Mouse (Mus musculus) midbrain, embryonic 15.5 days (tissue): ENCODE measurements around the gene Cdk5. TPM values are rescaled to one million over a fixed set of nuclear protein-coding genes. Genes with fewer than 3 reads are reported as not detected.

Source experiments
- ATAC-seq: fragments of 200-750 bp; cut with Nextera tagmentation; replicated peaks from 2 replicates; pipeline ENCODE4 v1.8.0; 2017; ENCODE audit warnings: moderate TSS enrichment
- H3K27ac ChIP-seq: fragments of 300-500 bp; sonication (generic); 2 replicates; pipeline ENCODE4 v1.5.1; 2015; ENCODE audit warnings: mild to moderate bottlenecking, inconsistent platforms
- H3K27me3 ChIP-seq: fragments of 300-500 bp; sonication (generic); replicated peaks from 2 replicates; pipeline ENCODE4 v1.6.1; 2015; ENCODE audit warnings: inconsistent platforms
- H3K36me3 ChIP-seq: fragments of 300-500 bp; sonication (generic); replicated peaks from 2 replicates; pipeline ENCODE4 v1.6.1; 2015; ENCODE audit warnings: inconsistent platforms
- H3K4me1 ChIP-seq: fragments of 300-500 bp; sonication (generic); 2 replicates; pipeline ENCODE4 v1.6.1; 2015; ENCODE audit warnings: inconsistent platforms
- H3K4me2 ChIP-seq: fragments of 300-500 bp; sonication (generic); 2 replicates; pipeline ENCODE4 v1.6.1; 2015; ENCODE audit warnings: inconsistent platforms, mild to moderate bottlenecking, moderate library complexity
- H3K4me3 ChIP-seq: fragments of 300-500 bp; sonication (generic); 2 replicates; pipeline ENCODE4 v1.5.1; 2015; ENCODE audit warnings: mild to moderate bottlenecking, inconsistent platforms
- H3K9ac ChIP-seq: fragments of 300-500 bp; sonication (generic); 2 replicates; pipeline ENCODE4 v1.6.1; 2015; ENCODE audit warnings: mild to moderate bottlenecking, inconsistent platforms
- H3K9me3 ChIP-seq: fragments of 300-500 bp; sonication (generic); 2 replicates; pipeline ENCODE4 v1.6.1; 2016; ENCODE audit warnings: inconsistent platforms
- WGBS: fragments of 180-500 bp; shearing (Covaris S2); methylation state at CpG from one replicate; pipeline ENCODE4 v1.1.7; 2015; ENCODE audit warnings: mixed read lengths; 5-methylcytosine and 5-hydroxymethylcytosine counted together
- polyA plus RNA-seq: library from polyadenylated mRNA; unstranded; fragments of >200 nt; fragmentation: Nextera tagmentation; extraction: Ambion mirVana; gene quantifications from 2 replicates; pipeline ENCODE4 v1.2.1, GENCODE M21; 2015

Cdk5 gene
- polyA plus RNA-seq, 1 experiment from 2014 or later = 120 TPM

DNA sequence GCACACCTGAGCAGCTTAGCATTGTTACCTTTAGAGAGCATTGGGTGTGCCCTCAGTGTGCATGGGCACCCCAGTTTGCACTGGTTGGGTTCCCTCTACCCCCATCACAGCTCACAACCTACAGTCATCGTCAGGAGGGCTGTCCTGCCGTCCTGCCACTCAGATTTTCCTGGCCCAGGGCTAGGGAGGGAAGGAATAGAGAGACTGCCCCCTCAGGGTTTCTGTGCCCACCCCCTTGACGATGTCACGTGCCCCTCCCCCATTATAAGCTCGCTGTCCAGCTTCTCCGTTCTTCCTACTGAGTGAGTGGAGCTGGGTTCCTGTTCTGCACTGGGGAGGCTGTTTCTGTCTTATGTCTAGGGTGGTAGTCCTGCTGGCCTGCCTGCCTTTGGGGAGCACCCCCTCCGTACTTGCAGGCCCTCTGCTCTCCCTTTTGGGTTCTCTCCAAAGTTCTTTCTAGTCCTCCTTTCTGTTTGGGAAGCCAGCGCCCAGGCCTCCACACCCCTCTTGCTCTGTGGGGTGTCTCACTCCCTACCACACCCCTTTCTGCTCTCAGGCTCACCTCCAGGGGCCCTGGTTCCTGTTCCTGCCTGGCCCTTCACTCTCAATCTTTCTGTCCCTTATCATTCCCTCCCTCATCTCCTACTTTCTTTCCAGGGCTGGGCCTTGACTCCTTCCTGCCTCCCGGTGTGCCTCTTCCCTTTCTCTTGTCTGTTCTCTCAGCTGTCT lies 3.4 kb upstream of the Cdk5 start:
- Histone ChIP-seq H3K36me3 (peaks cover 3% of the 10 kb centered on the region; the same call in 1 of the 2 replicates), H3K27me3 (peaks cover 7% of the 10 kb centered on the region; the same call in 1 of the 2 replicates), H3K9ac (no peak overlapping the region), H3K4me2 (peak overlapping the region; percentile 91), H3K4me1 (peaks cover 59% of the 10 kb centered on the region), H3K9me3 (no peaks in the 10 kb centered on the region), H3K4me3 (peak overlapping the region; percentile 64), H3K27ac (no peak overlapping the region)
- WGBS = 8% methylated on average over 9 of the region's 9 CpGs
- no peak for ATAC-seq

DNA sequence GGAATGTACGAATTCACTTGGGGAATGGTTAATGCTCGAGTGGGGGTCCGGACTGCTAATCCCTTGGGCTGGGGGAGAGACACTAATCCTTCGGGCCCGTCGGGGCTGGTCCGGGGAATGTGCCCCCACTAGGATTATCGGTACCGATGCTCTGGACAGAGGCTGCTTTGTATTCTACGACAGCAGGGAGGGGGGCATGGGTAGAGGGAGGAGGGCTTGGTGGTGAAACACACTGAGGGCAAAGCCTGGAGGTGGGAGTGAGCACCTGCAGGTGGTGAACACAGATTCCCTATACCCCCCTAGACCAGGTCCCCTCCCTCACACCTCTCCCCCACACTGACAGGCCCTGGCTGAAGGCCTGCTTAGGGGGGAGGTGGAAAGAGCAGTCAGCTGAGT lies 2.7 kb upstream of the Cdk5 start:
- Histone ChIP-seq H3K36me3 (peaks cover 2% of the 10 kb centered on the region; the same call in 1 of the 2 replicates), H3K9ac (peak overlapping the region; percentile 43; the same call in 1 of the 2 replicates), H3K9me3 (no peaks in the 10 kb centered on the region), H3K27ac (no peak overlapping the region), H3K4me1 (peaks cover 60% of the 10 kb centered on the region), H3K4me3 (peak overlapping the region; percentile 64), H3K27me3 (peaks cover 7% of the 10 kb centered on the region; the same call in 1 of the 2 replicates), H3K4me2 (peak overlapping the region; percentile 91)
- 1% methylated on average over 10 of the region's 10 CpGs for WGBS
- no peak for ATAC-seq

DNA sequence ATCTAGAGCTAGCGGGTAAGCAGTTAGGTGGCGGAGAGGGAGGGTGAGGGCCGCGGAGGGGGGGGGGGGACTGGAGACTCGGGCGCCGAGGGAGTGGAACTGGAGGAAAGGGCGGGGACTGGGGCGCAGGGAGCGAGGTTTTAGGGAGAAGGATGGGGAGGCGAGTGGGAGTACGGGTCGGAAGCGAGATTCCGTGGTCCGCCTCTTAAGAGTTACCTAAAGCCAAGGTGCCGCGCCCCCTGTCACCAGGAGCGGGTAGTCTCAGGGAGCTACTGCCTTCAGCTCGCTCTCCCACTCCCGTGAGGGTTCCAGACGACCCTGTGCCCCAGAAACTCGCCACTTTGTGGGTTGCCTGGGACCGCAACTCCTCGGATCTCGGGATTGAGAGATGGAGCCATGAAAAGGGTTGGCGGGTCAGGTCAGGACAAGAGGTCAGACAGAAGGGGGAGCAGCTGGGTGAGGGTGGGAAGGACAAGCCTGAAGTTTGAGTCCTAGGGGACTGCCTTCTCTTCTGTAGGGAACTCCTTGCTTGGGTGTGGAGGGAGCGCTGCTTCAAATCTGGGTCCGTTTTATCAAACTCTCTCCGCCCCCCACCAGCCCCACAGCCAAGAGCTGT lies 2.2 kb upstream of the Cdk5 start:
- ATAC-seq = no peak

DNA sequence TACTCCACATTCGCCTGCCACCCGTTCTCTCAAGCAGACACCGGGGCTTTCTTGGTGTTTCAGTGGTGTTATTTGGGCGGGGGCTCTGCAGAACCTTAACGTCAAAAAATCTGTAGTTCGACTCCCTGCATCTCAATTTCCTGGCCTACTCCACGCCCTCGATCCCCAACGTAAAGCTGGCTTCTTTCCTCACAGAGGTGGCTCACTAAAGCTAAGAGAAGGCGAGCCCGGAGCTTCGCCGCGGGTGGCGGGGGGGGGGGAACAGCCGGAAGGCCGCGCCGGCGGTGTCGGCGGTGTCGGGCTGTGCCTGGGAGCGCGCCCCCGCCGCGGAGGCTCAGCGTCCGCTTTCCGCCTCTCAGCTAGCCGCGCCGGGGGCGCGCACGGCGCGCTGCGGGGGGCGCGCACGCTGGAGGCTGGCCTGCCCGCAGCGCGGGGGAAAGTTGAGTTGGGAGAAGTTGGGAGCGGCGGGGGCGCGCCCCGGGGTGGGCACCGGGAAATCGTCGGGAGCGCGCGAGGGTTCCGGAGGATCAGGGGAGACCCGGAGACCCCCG lies 1.6 kb upstream of the Cdk5 start:
- peak overlapping the region; percentile 91 for H3K4me2 ChIP-seq
- under 1% methylated on average over 57 of the region's 60 CpGs for WGBS
- peak overlapping the region; percentile 64 for H3K4me3 ChIP-seq
- peak overlapping the region; percentile 43 for H3K9ac ChIP-seq
- H3K27ac ChIP-seq = peak overlapping the region; percentile 88
- peaks cover 60% of the 10 kb centered on the region for H3K4me1 ChIP-seq
- no peaks in the 10 kb centered on the region; the same call in 1 of the 2 replicates for H3K36me3 ChIP-seq
- peaks cover 7% of the 10 kb centered on the region; the same call in 1 of the 2 replicates for H3K27me3 ChIP-seq
- H3K9me3 ChIP-seq = no peaks in the 10 kb centered on the region
- no peak for ATAC-seq

More for the DNA sequence above, 2.2 kb upstream of the Cdk5 start:
- H3K9ac ChIP-seq = peak overlapping the region; percentile 43
- under 1% methylated on average over 29 of the region's 30 CpGs for WGBS
- peak overlapping the region; percentile 64 for H3K4me3 ChIP-seq
- no peaks in the 10 kb centered on the region; the same call in 1 of the 2 replicates for H3K36me3 ChIP-seq
- no peaks in the 10 kb centered on the region for H3K9me3 ChIP-seq
- H3K4me2 ChIP-seq = peak overlapping the region; percentile 91
- 0 out of 2 replicates have a peak overlapping the region, but pooled peaks have one; percentile 34 for H3K27ac ChIP-seq
- H3K4me1 ChIP-seq = peaks cover 60% of the 10 kb centered on the region
- H3K27me3 ChIP-seq = peaks cover 7% of the 10 kb centered on the region; the same call in 1 of the 2 replicates

DNA sequence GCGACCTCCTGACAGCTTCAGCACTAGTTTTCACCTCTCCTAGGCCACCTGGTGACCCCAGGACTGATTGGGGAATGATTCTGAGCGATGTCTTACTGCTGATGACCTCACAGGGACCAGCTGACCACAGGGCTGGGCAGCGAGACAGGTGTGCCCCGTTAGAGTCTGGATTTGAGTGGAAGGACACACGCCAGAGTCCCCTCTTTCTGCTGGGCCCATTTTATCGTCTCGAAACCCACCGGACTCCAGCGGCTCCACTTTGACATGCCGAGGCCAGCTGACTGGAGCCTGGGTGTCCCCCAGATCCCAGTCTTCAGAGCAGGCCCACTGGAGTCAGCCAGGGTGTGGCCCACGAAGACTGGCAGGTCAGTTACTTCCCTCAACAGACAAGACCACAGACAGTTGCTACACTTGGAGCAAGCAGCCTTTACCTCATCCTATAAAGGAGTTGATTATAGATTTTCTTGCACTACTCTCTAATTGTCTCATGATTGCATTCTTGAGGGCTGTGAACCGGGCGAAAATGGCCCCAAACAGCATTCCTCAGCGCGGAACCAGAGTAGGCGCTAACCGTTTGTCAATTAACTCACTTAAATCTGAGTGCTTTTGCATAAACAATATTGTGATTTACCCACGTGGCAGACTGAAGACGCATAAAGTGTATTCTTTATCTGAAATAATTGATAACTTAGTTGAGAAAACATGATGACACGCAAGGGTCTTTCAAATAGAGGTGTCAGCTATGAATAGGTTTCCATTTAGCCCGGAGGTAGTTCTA lies 863 bp upstream of the Cdk5 start:
- H3K4me2 ChIP-seq = peak overlapping the region; percentile 91
- H3K4me1 ChIP-seq = peaks cover 60% of the 10 kb centered on the region
- H3K9me3 ChIP-seq = no peaks in the 10 kb centered on the region
- peak overlapping the region; percentile 64 for H3K4me3 ChIP-seq
- H3K27me3 ChIP-seq = peaks cover 7% of the 10 kb centered on the region; the same call in 1 of the 2 replicates
- H3K27ac ChIP-seq = peak overlapping the region; percentile 88
- H3K36me3 ChIP-seq = no peaks in the 10 kb centered on the region; the same call in 1 of the 2 replicates
- WGBS = 15% methylated on average over 21 of the region's 21 CpGs
- peak overlapping the region; percentile 65 for H3K9ac ChIP-seq
- peak; percentile 3; the same call in 1 of the 2 replicates for ATAC-seq

DNA sequence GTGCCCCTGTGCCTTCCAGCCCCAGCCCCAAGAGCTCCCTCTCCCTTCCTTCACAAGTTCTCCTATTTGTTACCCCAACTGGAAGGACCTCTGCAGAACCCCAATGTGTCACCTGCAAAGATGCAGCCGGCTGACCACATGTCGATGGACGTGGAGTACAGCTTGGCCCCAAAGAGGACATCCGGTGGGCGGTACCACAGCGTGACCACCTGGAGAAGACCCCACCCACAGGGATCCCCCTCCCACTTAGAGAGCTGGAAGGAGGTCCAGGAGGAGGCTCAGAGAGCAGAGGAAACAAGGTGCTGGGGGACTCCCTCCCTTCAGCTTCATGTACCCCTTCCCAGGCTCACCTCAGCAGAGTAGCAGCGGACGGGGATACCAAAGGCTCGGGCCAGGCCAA lies 2.9 kb downstream of the Cdk5 start:
- Histone ChIP-seq H3K27me3 (no peaks in the 10 kb centered on the region), H3K4me2 (no peak overlapping the region), H3K9me3 (no peaks in the 10 kb centered on the region), H3K27ac (no peak overlapping the region), H3K36me3 (no peaks in the 10 kb centered on the region; the same call in 1 of the 2 replicates), H3K9ac (no peak overlapping the region), H3K4me1 (peaks cover 38% of the 10 kb centered on the region), H3K4me3 (no peak overlapping the region)
- WGBS = 94% methylated on average over 9 of the region's 9 CpGs
- ATAC-seq = no peak

DNA sequence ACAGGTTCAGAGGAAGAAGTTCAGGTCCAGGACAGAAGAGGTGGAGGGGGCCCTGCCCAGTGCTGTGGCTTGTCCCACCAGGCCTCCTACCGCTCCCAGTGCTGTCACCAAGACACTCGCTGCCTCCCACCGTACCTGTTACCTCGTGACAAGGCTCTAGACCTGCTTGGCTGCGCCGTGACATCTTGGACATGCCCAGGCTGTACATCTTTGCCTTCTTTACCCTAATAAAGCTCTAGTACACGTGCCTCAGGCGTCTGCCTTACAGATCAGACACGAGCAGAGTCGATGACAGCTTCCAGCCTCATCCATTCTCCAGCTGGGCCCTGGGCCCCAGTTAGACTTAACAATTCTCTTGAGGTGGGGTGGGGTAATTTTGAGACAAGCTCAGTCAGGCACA lies 5.7 kb downstream of the Cdk5 start:
- Histone ChIP-seq H3K9me3 (no peaks in the 10 kb centered on the region), H3K9ac (no peak overlapping the region), H3K27me3 (no peaks in the 10 kb centered on the region), H3K4me1 (peaks cover 22% of the 10 kb centered on the region), H3K27ac (no peak overlapping the region), H3K36me3 (no peaks in the 10 kb centered on the region; the same call in 1 of the 2 replicates), H3K4me2 (no peak overlapping the region), H3K4me3 (no peak overlapping the region)
- 90% methylated on average over 10 of the region's 10 CpGs for WGBS
- no peak for ATAC-seq

DNA sequence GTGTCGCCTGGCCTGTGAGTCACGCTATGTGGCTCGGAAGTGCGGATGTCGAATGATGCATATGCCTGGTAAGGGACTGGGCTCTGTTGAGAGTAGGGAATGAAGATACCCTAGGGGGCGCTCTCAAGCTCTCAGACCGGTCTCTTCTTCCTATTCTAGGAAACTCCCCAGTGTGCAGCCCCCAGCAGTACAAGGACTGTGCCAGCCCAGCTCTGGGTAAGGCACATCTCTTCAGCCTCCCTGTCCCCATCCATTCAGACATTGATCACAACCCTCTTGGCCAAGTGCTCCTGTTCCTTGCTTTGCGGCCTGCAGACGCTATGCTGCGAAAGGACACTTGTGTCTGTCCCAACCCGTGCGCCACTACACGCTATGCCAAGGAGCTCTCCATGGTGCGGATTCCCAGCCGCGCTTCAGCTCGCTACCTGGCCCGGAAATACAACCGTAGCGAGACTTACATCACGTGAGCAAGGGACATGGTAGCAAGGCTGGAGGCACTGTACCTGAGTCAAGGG lies 7.1 kb downstream of the Cdk5 start:
- Histone ChIP-seq H3K4me1 (peaks cover 12% of the 10 kb centered on the region), H3K27me3 (no peaks in the 10 kb centered on the region), H3K4me2 (peak overlapping the region; percentile 34), H3K9me3 (no peaks in the 10 kb centered on the region), H3K36me3 (no peaks in the 10 kb centered on the region), H3K4me3 (no peak overlapping the region), H3K9ac (no peak overlapping the region), H3K27ac (no peak overlapping the region)
- ATAC-seq = peak; percentile 31
- WGBS = 4% methylated on average over 21 of the region's 21 CpGs

DNA sequence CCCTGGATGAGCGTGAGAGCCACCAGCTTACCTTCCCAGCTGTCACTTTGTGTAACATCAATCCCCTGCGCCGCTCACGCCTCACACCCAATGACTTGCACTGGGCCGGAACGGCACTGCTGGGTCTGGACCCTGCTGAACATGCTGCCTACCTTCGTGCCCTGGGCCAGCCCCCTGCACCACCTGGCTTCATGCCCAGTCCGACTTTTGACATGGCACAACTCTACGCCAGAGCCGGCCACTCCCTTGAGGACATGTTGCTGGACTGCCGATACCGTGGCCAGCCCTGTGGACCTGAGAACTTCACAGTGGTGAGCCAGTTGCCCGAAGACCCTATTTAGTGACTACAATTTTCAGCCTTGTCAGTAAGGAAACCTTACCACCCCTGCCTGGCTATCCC lies 9.4 kb downstream of the Cdk5 start:
- no peak overlapping the region for H3K4me2 ChIP-seq
- H3K27ac ChIP-seq = no peak overlapping the region
- ATAC-seq = no peak
- H3K9me3 ChIP-seq = no peaks in the 10 kb centered on the region
- H3K36me3 ChIP-seq = no peaks in the 10 kb centered on the region
- H3K9ac ChIP-seq = no peak overlapping the region
- H3K27me3 ChIP-seq = no peaks in the 10 kb centered on the region
- 84% methylated on average over 13 of the region's 13 CpGs for WGBS
- peaks cover 12% of the 10 kb centered on the region for H3K4me1 ChIP-seq
- no peak overlapping the region for H3K4me3 ChIP-seq

DNA sequence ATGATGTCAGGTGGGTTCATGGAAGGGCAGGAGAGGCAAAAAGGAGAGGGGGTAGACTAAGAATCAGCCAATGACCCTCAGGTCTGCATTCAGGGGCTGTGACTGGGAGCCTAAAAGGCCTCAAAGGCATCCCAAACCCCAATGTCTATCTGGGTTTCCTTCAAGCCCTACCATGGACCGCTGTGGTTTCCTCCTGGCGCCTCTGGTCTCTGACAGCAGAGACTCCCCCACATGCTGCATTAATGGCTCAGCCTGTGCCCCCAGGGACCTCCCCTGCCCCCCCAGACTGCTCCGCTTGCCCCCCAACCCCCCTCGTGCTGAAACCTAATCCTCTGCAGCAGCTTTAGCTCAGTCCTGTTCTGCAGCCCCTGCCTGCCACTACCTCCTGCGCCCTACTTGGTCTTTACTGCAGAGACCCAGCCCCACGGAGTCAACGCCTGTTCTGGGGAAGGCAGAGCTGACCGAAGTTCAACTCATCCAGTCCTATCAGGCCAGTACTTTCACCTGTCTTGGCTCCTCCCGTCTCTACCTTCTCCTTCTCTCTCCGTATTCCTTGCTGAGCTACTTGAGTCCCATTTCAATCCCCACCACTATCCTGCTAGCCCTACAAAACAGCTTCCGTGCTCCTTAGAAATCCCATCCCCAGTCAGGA lies 10.2 kb downstream of the Cdk5 start, which contains the start of gene Asic3:
Gene Asic3 (plus strand): TSS at position 351 of the 652 bp plus-strand sequence.
- Histone ChIP-seq H3K4me3 (no peak within 1 kb of the TSS), H3K4me2 (no peak within 1 kb of the TSS), H3K9me3 (no peaks in the 10 kb centered on the region), H3K27me3 (no peaks in the 10 kb centered on the region), H3K36me3 (no peaks in the 10 kb centered on the region), H3K9ac (no peak within 1 kb of the TSS), H3K27ac (no peak within 1 kb of the TSS), H3K4me1 (peaks cover 12% of the 10 kb centered on the region)
- ATAC-seq = no peak
- 53% methylated on average over 11 of the region's 11 CpGs for WGBS

DNA sequence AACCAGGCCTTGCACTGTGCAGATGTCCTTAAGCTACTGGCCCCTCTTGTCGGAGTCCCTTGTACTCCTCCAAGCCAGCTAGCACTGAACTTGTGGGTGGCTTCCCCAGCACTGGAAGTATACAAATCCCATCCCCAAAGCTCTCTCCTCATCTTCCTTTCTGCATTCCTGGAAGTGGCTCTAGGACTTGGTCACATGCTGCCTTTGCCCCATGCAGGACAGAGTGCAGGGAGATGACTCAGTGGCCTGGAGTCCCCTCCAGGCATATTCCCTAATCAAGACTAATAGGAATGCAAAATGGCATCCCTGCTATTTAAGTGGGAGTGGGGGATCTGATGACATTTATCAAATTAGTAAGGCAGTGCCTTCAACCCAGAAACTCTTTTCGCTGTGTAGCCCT lies 11.3 kb downstream of the Cdk5 start:
- no peaks in the 10 kb centered on the region for H3K36me3 ChIP-seq
- 93% methylated on average over 2 of the region's 2 CpGs for WGBS
- H3K4me3 ChIP-seq = no peak overlapping the region
- no peaks in the 10 kb centered on the region for H3K27me3 ChIP-seq
- H3K9me3 ChIP-seq = no peaks in the 10 kb centered on the region
- no peak overlapping the region for H3K9ac ChIP-seq
- no peak for ATAC-seq
- peaks cover 12% of the 10 kb centered on the region for H3K4me1 ChIP-seq
- H3K27ac ChIP-seq = no peak overlapping the region
- no peak overlapping the region for H3K4me2 ChIP-seq
